Mouse (Mus musculus) c-Kit-positive CD71-positive TER-119-negative erythroid progenitor cells, embryonic 14.5 days (primary cell): Measurements from ENCODE around the gene R3hdm2.

ENCODE experiments used
- DNase-seq: peaks from one replicate; pipeline ENCODE4 v3.0.0-alpha.2; 2013; ENCODE audit warnings: low read depth

R3hdm2 gene

DNA sequence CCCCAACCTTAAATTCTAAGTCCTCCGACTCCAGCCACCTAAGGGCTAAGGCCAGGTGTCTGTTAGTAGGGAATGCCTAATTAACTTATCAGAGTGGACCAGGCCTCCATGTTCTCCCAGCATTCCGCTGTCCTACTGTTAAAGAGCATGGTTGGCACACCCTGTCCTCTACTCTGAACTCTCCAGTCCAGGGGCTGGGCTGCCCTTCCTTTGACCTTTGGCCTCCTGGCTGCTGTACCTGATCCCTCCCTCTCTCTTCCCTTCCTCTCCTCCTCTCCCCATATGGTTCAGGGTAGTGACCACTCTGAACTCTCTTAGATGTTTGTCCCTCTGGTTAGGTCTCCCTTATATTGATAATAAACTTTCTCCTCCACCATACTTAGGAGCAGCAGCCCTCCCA, 45.7 kb downstream of the R3hdm2 start:
- DNase-seq = no peak

GRCm38 (mm10) chr10:127426670-127427069, 46.5 kb downstream of the R3hdm2 start:
- no peak for DNase-seq

DNA sequence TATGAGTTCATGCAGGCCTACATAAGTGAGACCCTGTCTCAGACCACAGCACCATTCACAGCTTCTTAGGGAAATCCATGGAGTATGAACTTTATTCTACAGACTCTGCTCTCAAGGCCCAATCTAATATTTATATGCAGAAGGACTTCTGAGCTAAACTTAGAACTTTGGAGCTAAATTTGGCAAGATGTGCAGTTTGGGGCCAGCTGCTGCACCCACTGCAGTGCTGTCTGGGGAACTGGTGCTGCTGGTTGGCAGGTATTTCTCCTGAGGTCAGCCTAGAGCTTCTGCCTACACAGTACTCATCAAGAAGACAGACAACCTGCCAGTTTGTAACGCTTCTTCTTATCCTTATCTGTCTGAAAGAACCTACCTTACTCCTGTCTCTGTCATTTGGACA, 47.0 kb downstream of the R3hdm2 start:
- DNase-seq = no peak

DNA sequence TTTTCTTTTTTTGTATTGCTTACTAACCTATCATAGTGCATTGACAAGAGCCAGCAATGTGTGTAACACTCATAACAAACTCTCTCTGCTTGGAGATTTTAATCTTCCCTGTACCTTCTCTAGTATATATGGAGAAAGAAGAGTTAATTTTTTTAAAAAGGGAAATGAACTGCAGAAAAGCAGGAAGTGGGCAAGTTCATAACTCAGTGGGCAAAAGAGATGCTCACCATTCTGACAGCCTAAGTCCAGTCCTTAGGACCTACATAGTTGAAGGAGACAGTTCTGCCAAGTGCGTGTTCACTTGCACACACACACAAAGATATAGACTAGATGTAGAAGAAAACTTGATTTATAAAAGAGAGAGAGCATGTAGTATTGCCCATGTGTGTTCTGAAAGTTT, 47.9 kb downstream of the R3hdm2 start:
- no peak for DNase-seq

- DNase-seq = no peak
Measured at GRCm38 (mm10) chr10:127429538-127429937, 49.4 kb downstream of the R3hdm2 start.

DNA sequence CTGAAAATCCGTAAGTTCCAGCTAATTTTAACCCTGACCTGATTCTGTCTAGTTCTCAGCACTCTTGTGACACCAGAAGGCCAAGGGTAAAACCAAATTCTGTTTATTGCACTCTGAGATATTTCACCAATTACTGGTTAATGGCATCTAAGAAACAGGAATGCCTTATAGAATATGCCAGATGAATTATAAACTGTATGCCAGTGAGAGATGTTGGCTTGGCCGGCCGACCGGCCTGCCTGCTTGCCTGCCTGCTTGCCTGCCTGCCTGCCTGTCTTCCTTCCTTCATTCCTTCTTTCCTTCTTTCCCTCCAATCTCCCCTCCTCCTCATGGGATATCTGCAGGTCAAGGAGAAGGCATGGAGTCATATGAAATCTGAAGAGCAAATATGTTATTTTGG, 52.3 kb downstream of the R3hdm2 start:
- no peak for DNase-seq

- no peak for DNase-seq
Measured at GRCm38 (mm10) chr10:127437354-127438113, 57.4 kb downstream of the R3hdm2 start.

DNA sequence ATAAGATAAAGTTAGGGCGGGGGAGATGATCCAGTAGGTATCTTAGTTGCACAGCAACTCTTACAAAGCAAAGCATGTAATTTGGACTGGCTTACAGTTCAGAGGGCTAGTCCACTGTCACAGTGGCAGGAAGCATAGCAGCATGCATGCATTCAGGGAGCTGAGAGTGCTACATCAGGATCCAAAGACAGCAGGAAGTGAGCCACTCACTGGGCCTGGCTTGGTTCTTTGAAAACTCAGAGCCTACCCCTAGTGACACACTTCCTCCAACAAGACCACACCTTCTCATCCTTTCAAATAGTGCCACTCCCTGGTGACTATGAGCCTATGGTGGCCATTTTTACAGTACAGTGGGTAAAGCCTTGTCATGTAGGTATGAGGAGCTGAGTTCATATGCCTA, 73.6 kb downstream of the R3hdm2 start:
- no peak for DNase-seq

DNA sequence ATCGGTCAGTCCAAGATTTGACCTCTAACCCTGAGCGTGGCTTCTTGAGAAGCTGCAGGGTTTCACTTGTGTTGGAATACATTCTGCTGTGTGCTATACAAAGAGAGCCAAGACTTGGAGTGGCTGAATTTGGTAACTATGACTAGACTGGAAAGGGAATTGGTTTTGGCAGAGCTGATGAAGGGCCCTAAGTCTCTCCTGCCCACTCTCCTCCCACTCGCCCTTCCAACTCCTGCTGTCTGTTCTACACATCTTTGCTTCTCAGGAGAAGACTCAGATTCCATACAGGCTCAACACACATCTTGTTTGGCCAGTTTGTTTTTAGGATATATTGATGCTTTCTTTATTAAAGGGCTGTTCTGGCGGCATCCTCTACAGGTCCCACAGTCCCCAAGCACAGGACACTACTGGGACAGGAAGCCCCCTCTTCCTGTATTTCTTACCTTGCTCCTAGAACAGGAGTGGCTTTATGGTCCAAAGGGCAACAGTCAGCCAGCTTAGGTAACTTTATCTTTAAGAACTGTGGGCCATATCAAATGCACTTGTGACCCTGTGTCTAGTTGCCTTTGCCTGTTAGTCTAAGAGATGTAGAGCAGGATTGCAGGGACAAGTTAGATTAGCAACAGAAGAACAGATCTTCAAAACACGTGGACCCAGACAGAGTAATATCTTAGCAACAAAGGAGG, 82.4 kb downstream of the R3hdm2 start:
- no peak for DNase-seq

GRCm38 (mm10) chr10:127471281-127471988, 91.3 kb downstream of the R3hdm2 start:
- DNase-seq = no peak

DNA sequence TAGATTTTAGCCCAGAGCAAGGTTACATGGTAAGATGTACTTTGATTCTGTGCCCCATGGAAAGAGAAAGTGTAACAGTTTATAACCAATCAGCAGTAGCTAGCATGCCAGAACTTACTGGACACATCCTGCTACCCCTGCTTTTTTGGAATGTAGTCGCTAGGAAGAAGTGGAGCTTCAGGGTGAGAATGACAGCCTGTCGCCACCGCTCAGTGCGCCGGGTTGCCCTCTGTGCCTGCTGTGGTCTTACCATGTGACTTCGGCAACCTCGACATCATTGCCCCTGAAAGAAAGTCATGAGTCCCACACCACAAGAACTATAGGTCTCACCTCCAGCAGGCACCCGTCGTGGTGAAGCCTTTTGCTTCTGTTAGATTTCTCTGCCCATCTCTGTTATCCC, 92.6 kb downstream of the R3hdm2 start:
- no peak for DNase-seq

- DNase-seq = no peak
Measured at GRCm38 (mm10) chr10:127475175-127475574, 95.0 kb downstream of the R3hdm2 start.

- DNase-seq = no peak
Measured at GRCm38 (mm10) chr10:127476541-127476940, 96.4 kb downstream of the R3hdm2 start.

GRCm38 (mm10) chr10:127477301-127477700, 97.2 kb downstream of the R3hdm2 start:
- no peak for DNase-seq

DNA sequence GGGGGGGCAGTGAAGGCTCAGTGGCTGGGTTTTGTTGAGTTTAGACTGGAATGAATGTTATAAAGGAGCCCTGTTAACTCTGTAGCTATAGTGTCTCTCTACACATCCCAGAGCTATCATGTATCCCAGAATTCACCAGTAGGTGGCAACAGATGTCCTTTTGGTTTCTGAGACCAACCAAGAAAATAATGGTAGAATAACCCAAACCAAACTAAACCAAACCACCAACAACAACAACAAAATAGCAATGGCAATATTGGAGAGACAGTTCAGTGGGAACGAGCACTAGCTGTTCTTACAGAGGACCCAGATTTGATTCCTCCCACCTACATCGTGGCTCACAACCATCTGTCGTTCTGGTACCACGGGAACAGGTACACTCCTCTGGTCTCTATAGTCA, 99.0 kb downstream of the R3hdm2 start:
- DNase-seq = peak; percentile 20

DNA sequence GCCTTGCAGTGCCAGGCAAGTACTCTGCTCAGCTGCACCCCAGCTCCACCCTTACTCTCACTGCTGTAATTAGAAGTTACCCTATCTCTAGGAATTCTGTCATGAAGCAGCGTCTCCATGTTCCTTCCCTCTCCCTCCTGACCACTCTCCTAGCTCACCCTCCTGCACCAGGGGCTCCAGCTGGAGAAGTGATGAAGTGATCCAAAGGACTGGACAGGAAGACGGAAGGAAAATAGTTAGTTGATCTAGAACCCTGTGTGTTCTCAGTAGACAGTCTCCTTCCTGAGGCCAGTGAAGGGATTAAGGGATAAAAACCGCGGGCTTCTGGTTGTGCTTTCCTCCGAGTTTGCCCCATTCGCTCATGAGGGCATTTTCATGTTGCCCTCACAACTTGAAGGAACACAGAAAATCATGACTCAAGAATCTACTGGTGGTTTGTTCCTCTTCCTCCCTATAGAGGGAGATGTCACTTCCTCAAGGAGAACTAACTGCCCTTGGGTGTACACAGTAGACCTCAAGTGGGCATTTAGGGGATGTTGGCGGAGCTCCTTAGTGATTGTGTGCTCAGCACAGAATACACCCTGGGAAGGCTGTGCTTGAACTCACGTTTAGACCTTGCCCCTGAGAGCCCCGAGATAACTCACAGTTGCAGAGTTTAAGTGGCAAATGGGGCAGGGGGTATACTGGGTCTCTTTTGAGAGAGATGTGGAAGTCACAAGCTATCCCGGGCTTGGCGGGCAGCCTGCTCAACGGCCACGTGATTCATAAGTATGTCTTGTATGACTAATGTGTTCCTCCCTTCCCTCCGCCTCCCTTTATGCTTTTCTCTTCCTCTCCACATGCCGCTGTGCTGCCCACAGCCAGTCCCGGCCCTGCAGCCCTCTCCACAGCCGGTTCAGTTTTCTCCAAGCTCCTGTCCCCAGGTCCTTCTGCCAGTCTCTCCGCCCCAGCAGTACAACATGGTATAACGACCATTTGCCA, 101.0 kb downstream of the R3hdm2 start:
- DNase-seq = no peak

DNA sequence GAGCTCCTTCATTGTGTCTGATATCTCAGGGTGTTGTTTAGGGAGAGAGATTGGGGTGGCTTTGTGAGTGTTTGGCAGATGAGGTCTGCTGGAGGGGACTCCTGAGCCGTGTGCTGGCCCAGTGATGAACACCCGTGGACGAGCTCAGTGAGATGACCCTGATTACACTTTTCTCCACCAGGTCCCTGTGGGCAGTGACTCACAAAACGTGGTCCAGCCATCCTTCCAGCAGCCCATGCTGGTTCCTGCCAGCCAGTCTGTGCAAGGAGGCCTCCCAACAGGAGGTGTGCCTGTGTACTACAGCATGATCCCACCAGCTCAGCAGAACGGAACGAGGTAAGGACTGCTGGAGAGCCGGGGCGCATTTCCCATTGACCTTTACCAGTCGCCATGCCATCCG, 105.1 kb downstream of the R3hdm2 start:
- no peak for DNase-seq

GRCm38 (mm10) chr10:127488856-127489255, 108.7 kb downstream of the R3hdm2 start:
- DNase-seq = no peak

- DNase-seq = no peak
Measured at GRCm38 (mm10) chr10:127490160-127491127, 110.3 kb downstream of the R3hdm2 start.

- DNase-seq = no peak
Measured at GRCm38 (mm10) chr10:127491128-127491512, 111.0 kb downstream of the R3hdm2 start.

GRCm38 (mm10) chr10:127492118-127492517, 112.0 kb downstream of the R3hdm2 start:
- DNase-seq = no peak
